Mouse (Mus musculus): ENCODE measurements at regions not wholly inside any gene's neighbourhood (a gene's known extent, or its start where the extent isn't known, plus 50 kb on each side); places are given as distances from the start of the nearest gene placed in this dataset.
A peak's percentile ranks its signal among the peaks of the same experiment; 100 is the strongest.

DNA sequence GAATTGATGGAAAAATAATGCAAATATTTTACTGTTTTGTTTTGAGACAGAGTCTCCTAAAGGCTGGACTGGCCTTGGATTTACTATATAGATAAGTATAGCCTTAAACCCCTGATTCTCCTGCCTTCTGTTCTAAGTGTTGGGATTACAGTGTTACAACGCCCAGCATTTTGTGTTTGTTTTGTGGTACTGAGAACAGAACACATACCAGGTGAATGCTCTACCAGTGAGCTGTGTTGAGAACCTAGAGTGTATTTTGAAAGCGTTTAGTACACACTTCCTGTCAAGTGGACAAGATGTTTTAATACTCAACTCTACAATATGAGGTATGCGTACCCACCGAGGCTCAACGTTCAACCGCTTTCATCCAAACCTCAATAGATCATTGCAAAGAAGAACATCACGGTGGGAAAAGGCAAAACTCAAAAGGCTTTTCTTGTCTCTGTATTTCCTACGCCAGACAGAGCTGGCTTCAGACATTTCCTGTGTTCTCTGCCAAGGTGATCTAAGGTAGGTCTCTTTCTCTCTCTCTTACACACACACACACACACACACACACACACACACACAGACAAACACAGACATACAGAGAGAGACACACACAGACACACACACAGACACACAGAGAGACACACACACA, 104.3 kb upstream of the Cpm start:
- H3K9ac ChIP-seq (replicated peaks; ENCODE audit: low read depth): no peak overlapping the region
- H3K9me3 ChIP-seq (ENCODE audit: low read length): no peaks in the 10 kb centered on the region
- no peak; the same call in 1 of the 2 replicates for ATAC-seq
- no peak overlapping the region for H3K4me3 ChIP-seq (ENCODE audit: low read depth, low read length)
- 50% methylated on average over 8 of the region's 8 CpGs for WGBS
- no peaks in the 10 kb centered on the region for H3K27me3 ChIP-seq (replicated peaks; ENCODE audit: insufficient read depth, low read length)
- H3K4me2 ChIP-seq (replicated peaks; ENCODE audit: low read depth, low read length): no peak overlapping the region
- no peak for TF ChIP-seq CTCF (IDR thresholded peaks at IDR 0.05)
- 0 out of 2 replicates have a peak, but pooled peaks have one; percentile 21 for TF ChIP-seq EP300 (IDR thresholded peaks at IDR 0.05)
- no peaks in the 10 kb centered on the region for H3K36me3 ChIP-seq (ENCODE audit: insufficient read depth, low read length)
- no peak overlapping the region for H3K27ac ChIP-seq (ENCODE audit: low read length)
- H3K4me1 ChIP-seq (ENCODE audit: insufficient read depth, low read depth, low read length): no peaks in the 10 kb centered on the region; the same call in 1 of the 2 replicates
- DNase-seq (ENCODE audit: low spot score): no peak

- H3K4me2 ChIP-seq (replicated peaks; ENCODE audit: low read depth, low read length): no peak overlapping the region
- 80% methylated on average over 7 of the region's 7 CpGs for WGBS
- H3K9ac ChIP-seq (replicated peaks; ENCODE audit: low read depth): no peak overlapping the region
- H3K27me3 ChIP-seq (replicated peaks; ENCODE audit: insufficient read depth, low read length): no peaks in the 10 kb centered on the region
- no peak for ATAC-seq
- H3K36me3 ChIP-seq (ENCODE audit: insufficient read depth, low read length): no peaks in the 10 kb centered on the region
- no peak for TF ChIP-seq CTCF (IDR thresholded peaks at IDR 0.05)
- TF ChIP-seq EP300 (IDR thresholded peaks at IDR 0.05): no peak
- H3K27ac ChIP-seq (ENCODE audit: low read length): no peak overlapping the region
- H3K4me3 ChIP-seq (ENCODE audit: low read depth, low read length): no peak overlapping the region
- H3K4me1 ChIP-seq (ENCODE audit: insufficient read depth, low read depth, low read length): no peaks in the 10 kb centered on the region; the same call in 1 of the 2 replicates
- DNase-seq (ENCODE audit: low spot score): no peak
- H3K9me3 ChIP-seq (ENCODE audit: low read length): no peaks in the 10 kb centered on the region
These were observed 105.2 kb upstream of the Cpm start for GRCm38 (mm10) chr10:117524101-117524500.

DNA sequence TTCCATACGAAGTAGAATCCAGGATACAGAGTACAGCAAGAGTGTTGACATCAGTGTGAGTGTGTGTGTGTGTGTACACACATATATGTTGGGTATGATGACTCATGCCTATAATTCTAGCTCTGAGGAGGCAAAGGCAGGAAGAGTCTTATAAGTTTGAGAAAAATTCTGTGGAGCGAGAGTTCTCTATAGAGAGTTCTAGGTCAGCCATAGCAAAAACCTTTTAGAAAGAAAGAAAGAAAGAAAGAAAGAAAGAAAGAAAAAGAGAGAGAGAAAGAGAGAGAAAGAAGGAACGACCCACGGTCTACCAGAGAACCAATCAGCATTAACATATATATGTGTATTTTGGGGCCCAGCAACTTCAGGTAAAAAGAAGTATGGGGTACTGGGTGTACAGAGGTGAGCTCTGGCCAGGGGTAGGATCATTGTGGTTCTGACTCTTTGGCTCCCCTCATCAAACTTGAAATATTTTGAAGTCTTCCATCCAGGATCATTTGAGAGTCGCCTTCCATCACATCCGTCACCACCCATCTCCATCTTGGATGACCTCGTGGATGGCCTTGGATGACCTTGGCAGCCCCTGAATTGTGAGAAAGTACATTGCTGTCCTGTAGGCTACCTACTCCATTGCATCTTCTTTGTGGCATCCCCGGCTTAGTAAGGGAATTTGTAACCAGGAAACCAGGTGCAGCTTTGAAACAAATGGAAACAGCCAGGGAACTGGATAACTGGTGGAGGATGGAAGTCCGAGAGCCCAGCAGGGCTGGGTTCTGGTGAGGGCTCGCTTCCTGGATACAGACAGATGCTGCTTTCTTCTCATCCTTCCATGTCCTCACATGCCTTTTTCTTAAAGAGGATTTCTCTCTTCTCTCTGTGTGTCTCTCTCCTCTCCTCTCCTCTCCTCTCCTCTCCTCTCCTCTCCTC, 106.1 kb upstream of the Cpm start:
- no peak for TF ChIP-seq EP300 (IDR thresholded peaks at IDR 0.05)
- TF ChIP-seq CTCF (IDR thresholded peaks at IDR 0.05): no peak
- 82% methylated on average over 10 of the region's 10 CpGs for WGBS
- Histone ChIP-seq H3K27me3 (replicated peaks; ENCODE audit: insufficient read depth, low read length) (no peaks in the 10 kb centered on the region), H3K9ac (replicated peaks; ENCODE audit: low read depth) (no peak overlapping the region), H3K4me3 (ENCODE audit: low read depth, low read length) (no peak overlapping the region), H3K4me1 (ENCODE audit: insufficient read depth, low read depth, low read length) (no peaks in the 10 kb centered on the region; the same call in 1 of the 2 replicates), H3K27ac (ENCODE audit: low read length) (no peak overlapping the region), H3K4me2 (replicated peaks; ENCODE audit: low read depth, low read length) (no peak overlapping the region), H3K9me3 (ENCODE audit: low read length) (no peaks in the 10 kb centered on the region), H3K36me3 (ENCODE audit: insufficient read depth, low read length) (no peaks in the 10 kb centered on the region)
- no peak for ATAC-seq
- no peak for DNase-seq (ENCODE audit: low spot score)

DNA sequence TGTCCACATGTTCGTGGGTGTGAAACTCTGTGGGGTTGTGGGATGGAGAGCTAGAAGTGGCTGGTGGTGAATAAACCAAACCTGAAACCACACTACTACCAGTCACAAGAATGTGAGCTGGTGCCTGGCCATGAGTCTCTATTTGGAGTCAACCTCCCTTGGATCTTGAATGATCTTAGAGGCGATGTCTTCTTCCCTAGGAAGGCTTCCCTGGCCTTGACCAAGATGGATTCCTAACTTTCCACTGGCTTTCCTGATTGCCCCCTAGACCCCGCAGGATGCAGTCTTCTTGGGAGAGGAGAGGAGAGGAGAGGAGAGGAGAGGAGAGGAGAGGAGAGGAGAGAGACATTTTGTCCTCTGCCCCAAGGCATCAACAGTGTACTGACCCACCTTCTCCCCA, 106.9 kb upstream of the Cpm start:
- no peak overlapping the region for H3K4me3 ChIP-seq (ENCODE audit: low read depth, low read length)
- ATAC-seq (no peak), DNase-seq (ENCODE audit: low spot score) (no peak)
- H3K27me3 ChIP-seq (replicated peaks; ENCODE audit: insufficient read depth, low read length): no peaks in the 10 kb centered on the region
- no peak overlapping the region for H3K4me2 ChIP-seq (replicated peaks; ENCODE audit: low read depth, low read length)
- 82% methylated on average over 3 of the region's 3 CpGs for WGBS
- TF ChIP-seq CTCF (IDR thresholded peaks at IDR 0.05) (no peak), EP300 (IDR thresholded peaks at IDR 0.05) (no peak)
- no peak overlapping the region for H3K9ac ChIP-seq (replicated peaks; ENCODE audit: low read depth)
- peaks cover under 1% of the 10 kb centered on the region; the same call in 1 of the 2 replicates for H3K4me1 ChIP-seq (ENCODE audit: insufficient read depth, low read depth, low read length)
- no peaks in the 10 kb centered on the region for H3K9me3 ChIP-seq (ENCODE audit: low read length)
- H3K27ac ChIP-seq (ENCODE audit: low read length): no peak overlapping the region
- no peaks in the 10 kb centered on the region for H3K36me3 ChIP-seq (ENCODE audit: insufficient read depth, low read length)

DNA sequence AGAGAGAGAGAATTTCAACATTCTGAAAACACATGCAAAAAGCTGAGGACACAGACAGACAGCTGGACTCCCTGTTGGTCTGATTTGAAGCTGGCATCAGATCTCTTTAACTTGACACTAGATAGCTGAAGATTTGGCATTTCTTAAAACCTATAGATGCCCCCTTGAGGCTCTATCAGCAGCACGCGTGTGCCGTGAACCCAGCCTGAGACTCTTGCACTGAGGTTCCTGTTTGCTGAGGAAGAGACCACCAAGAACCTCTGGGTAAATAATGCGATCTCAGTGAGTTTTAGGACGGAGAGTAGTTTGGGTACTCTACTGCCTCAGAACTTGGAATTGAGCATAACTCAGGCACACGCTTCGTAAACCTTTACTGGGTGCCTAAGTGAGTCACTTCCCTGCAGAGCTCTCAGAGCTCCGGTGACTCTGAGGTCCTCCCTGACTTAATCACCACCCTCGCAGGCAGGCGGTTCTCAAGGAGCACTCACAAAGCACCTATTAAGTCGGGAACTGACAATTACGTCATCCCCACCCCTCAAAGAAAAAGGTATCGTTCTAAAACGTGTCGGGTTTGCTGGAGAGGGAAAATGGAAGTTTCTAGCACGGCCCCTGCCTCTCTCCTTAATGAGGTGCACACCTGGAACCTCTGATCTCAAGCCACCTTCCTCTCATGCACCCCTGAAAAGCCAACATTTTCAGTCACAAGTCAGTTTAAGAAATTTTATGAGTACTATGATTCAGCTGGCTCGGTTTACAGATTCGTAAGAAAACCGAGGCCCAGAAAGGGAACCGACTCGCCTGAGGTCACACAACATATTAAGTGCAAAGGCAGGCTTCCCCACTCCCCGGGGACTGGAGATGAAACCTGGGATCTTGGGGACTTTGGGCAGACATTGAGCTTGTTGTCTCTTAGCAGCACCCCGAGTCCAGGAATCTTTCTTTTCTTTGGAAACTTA, 107.7 kb upstream of the Cpm start:
- peak; percentile 87 for DNase-seq (ENCODE audit: low spot score)
- TF ChIP-seq EP300 (IDR thresholded peaks at IDR 0.05): peak; percentile 28; the same call in 1 of the 2 replicates
- no peak for TF ChIP-seq CTCF (IDR thresholded peaks at IDR 0.05)
- H3K4me2 ChIP-seq (replicated peaks; ENCODE audit: low read depth, low read length): no peak overlapping the region
- ATAC-seq: peak; percentile 72
- peaks cover 5% of the 10 kb centered on the region; the same call in 1 of the 2 replicates for H3K4me1 ChIP-seq (ENCODE audit: insufficient read depth, low read depth, low read length)
- no peaks in the 10 kb centered on the region for H3K36me3 ChIP-seq (ENCODE audit: insufficient read depth, low read length)
- H3K9ac ChIP-seq (replicated peaks; ENCODE audit: low read depth): no peak overlapping the region
- no peak overlapping the region for H3K4me3 ChIP-seq (ENCODE audit: low read depth, low read length)
- 60% methylated on average over 23 of the region's 23 CpGs for WGBS
- H3K27ac ChIP-seq (ENCODE audit: low read length): no peak overlapping the region
- H3K9me3 ChIP-seq (ENCODE audit: low read length): no peaks in the 10 kb centered on the region
- H3K27me3 ChIP-seq (replicated peaks; ENCODE audit: insufficient read depth, low read length): no peaks in the 10 kb centered on the region

All from lung, postnatal 0 days (tissue).